Mouse (Mus musculus) olfactory bulb, adult 2 months (tissue): ENCODE results near the gene Mcl1. TPM values are rescaled to one million over a fixed set of nuclear protein-coding genes. Genes with fewer than 3 reads are reported as not detected.
A peak's percentile ranks its signal among the peaks of the same experiment; 100 is the strongest.
"Not testable (repeated sequence)": the region's sequence is repeated elsewhere in the genome, so short reads cannot be mapped to it uniquely, and the experiment has no call there.

Source experiments
- H3K27ac ChIP-seq: fragments of 200-500 bp; 2 replicates; pipeline ENCODE4 v1.5.1; 2012; ENCODE audit warnings: low read depth, low read length; ENCODE audit not compliant: insufficient read depth
- H3K4me1 ChIP-seq: fragments of 200-500 bp; 2 replicates; pipeline ENCODE4 v1.6.1; 2012; ENCODE audit warnings: low read length; ENCODE audit not compliant: control insufficient read depth, insufficient read depth
- H3K4me3 ChIP-seq: fragments of 200-500 bp; 2 replicates; pipeline ENCODE4 v1.5.1; 2012; ENCODE audit warnings: mild to moderate bottlenecking, low read depth, low read length, moderate library complexity; ENCODE audit not compliant: insufficient read depth
- CTCF ChIP-seq: fragments of 200-500 bp; IDR thresholded peaks from 2 replicates; pipeline ENCODE4 v1.5.1; 2012; ENCODE audit warnings: low read depth, mild to moderate bottlenecking, low read length, moderate library complexity; ENCODE audit not compliant: insufficient read depth
- POLR2A ChIP-seq: fragments of 200-500 bp; IDR thresholded peaks from 2 replicates; pipeline ENCODE4 v1.6.1; 2012; ENCODE audit warnings: mild to moderate bottlenecking, low read depth, low read length, moderate library complexity; ENCODE audit not compliant: insufficient read depth
- WGBS: fragments of 180-500 bp; shearing (Covaris S2); methylation state at CpG from one replicate; pipeline ENCODE4 v1.1.7; 2018; 5-methylcytosine and 5-hydroxymethylcytosine counted together
- polyA plus RNA-seq: library from polyadenylated mRNA; stranded (reverse); fragments of >200 nt; gene quantifications from 2 replicates; pipeline ENCODE4 v1.2.4, GENCODE M21; 2012; ENCODE audit warnings: low replicate concordance; ENCODE audit not compliant: missing spikeins, insufficient read depth, insufficient read length

Gene Mcl1
- 157 and 245 TPM in 2 replicates for polyA plus RNA-seq

GRCm38 (mm10) chr3:95658236-95658867, at the start of gene Mcl1:
Gene Mcl1, plus strand, starts transcription at chr3:95658788.
- peak within 1 kb of the TSS; percentile 89 for H3K4me3 ChIP-seq
- peak within 1 kb of the TSS; percentile 98 for H3K27ac ChIP-seq
- under 1% methylated on average over 43 of the region's 43 CpGs for WGBS
- peaks cover 2% of the 10 kb centered on the region; the same call in 1 of the 2 replicates for H3K4me1 ChIP-seq
- TF ChIP-seq CTCF (no peak), POLR2A (peak; percentile 97)

GRCm38 (mm10) chr3:95609195-95609594, 49.4 kb upstream of the Mcl1 start:
- Histone ChIP-seq H3K4me1 (no peaks in the 10 kb centered on the region), H3K4me3 (no peak overlapping the region), H3K27ac (no peak overlapping the region)
- WGBS = 71% methylated on average over 3 of the region's 3 CpGs
- TF ChIP-seq POLR2A (no peak), CTCF (no peak)

GRCm38 (mm10) chr3:95613996-95614395, 44.6 kb upstream of the Mcl1 start:
- no peak for TF ChIP-seq CTCF
- no peak for TF ChIP-seq POLR2A
- Histone ChIP-seq H3K4me1 (no peaks in the 10 kb centered on the region), H3K4me3 (no peak overlapping the region), H3K27ac (no peak overlapping the region)
- WGBS = 97% methylated on average over 1 of the region's 1 CpGs

GRCm38 (mm10) chr3:95618511-95618910, 40.1 kb upstream of the Mcl1 start:
- TF ChIP-seq CTCF (no peak), POLR2A (no peak)
- H3K4me1 ChIP-seq = no peaks in the 10 kb centered on the region
- 75% methylated on average over 1 of the region's 1 CpGs for WGBS
- no peak overlapping the region for H3K4me3 ChIP-seq
- no peak overlapping the region for H3K27ac ChIP-seq

- H3K27ac ChIP-seq = no peak overlapping the region
- 65% methylated on average over 1 of the region's 1 CpGs for WGBS
- H3K4me1 ChIP-seq = peaks cover 3% of the 10 kb centered on the region; the same call in 1 of the 2 replicates
- TF ChIP-seq CTCF (no peak), POLR2A (no peak)
- H3K4me3 ChIP-seq = no peak overlapping the region
Measured at GRCm38 (mm10) chr3:95621241-95621640, 37.3 kb upstream of the Mcl1 start.

GRCm38 (mm10) chr3:95622421-95622820, 36.2 kb upstream of the Mcl1 start:
- WGBS = 96% methylated on average over 20 of the region's 20 CpGs
- not testable (repeated sequence) for H3K4me1 ChIP-seq, H3K27ac ChIP-seq, H3K4me3 ChIP-seq

- Histone ChIP-seq H3K4me1 (peaks cover 8% of the 10 kb centered on the region; the same call in 1 of the 2 replicates), H3K27ac (no peak overlapping the region), H3K4me3 (no peak overlapping the region)
- 46% methylated on average over 2 of the region's 2 CpGs for WGBS
- TF ChIP-seq POLR2A = no peak
- TF ChIP-seq CTCF = no peak
Measured at GRCm38 (mm10) chr3:95623551-95623950, 35.0 kb upstream of the Mcl1 start.

GRCm38 (mm10) chr3:95623991-95624515, 34.5 kb upstream of the Mcl1 start:
- H3K27ac ChIP-seq = peak overlapping the region; percentile 83
- not testable (repeated sequence) for H3K4me3 ChIP-seq, H3K4me1 ChIP-seq
- 60% methylated on average over 5 of the region's 5 CpGs for WGBS

GRCm38 (mm10) chr3:95624628-95625503, 33.7 kb upstream of the Mcl1 start, which contains the start of gene Ensa:
Gene Ensa, plus strand, starts transcription at chr3:95624993.
- peaks cover 13% of the 10 kb centered on the region for H3K4me1 ChIP-seq
- peak within 1 kb of the TSS; percentile 86 for H3K4me3 ChIP-seq
- TF ChIP-seq CTCF = no peak
- TF ChIP-seq POLR2A = peak; percentile 95
- peak within 1 kb of the TSS; percentile 99 for H3K27ac ChIP-seq
- WGBS = 1% methylated on average over 44 of the region's 44 CpGs
